In genomic region chr12:40538318-40538717, GRCm38 (mm10) we compare ENCODE assay signal across 28 mouse cellular contexts.
DNase-seq lines count a peak whose midpoint lies in the region; ATAC-seq and TF ChIP-seq lines count a peak whose summit lies in the region.
"Had no signal": no experiment of that assay in that cellular context is flagged by ENCODE, and none has a peak within 500 bp of the region (broad histone marks: within the 10 kb centered on the region; RNA-seq: fewer than 3 reads in every experiment).

No protein-coding gene starts in this region.

- TF ChIP-seq POLR2A in small intestine, adult 2 months (IDR thresholded peaks at IDR 0.05; ENCODE audit: low read depth, low read length) = no peak

- 77% methylated on average over 6 of the region's 6 CpGs for WGBS in intestine, embryonic 15.5 days
- WGBS in small intestine, adult 2 months = 28% methylated on average over 6 of the region's 6 CpGs

- H3K9me3 ChIP-seq in intestine, embryonic 15.5 days = no peaks in the 10 kb centered on the region
- H3K9me3 ChIP-seq: embryonic facial prominence, embryonic 10.5 days; embryonic facial prominence, embryonic 13.5 days; forebrain, embryonic 12.5 days; forebrain, embryonic 15.5 days; G1E; heart, embryonic 15.5 days; hindbrain, embryonic 10.5 days; hindbrain, embryonic 13.5 days had no signal

- no peak overlapping the region for H3K27ac ChIP-seq in intestine, embryonic 15.5 days
- H3K27ac ChIP-seq in small intestine, adult 2 months (ENCODE audit: insufficient read depth, low read depth, low read length) = peak overlapping the region; percentile 24; the same call in 1 of the 2 replicates
- H3K27ac ChIP-seq: embryonic facial prominence, embryonic 10.5 days; embryonic facial prominence, embryonic 13.5 days; forebrain, embryonic 12.5 days; forebrain, embryonic 15.5 days; gastrocnemius, adult 2 months; heart, embryonic 15.5 days; hindbrain, embryonic 10.5 days; hindbrain, embryonic 13.5 days had no signal

- no peak overlapping the region for H3K4me2 ChIP-seq in intestine, embryonic 15.5 days (replicated peaks)
- H3K4me2 ChIP-seq: embryonic facial prominence, embryonic 13.5 days; forebrain, embryonic 12.5 days; forebrain, embryonic 15.5 days; heart, embryonic 12.5 days; heart, embryonic 15.5 days; hindbrain, embryonic 13.5 days had no signal

- no peak overlapping the region for H3K4me3 ChIP-seq in intestine, embryonic 15.5 days (replicated peaks)
- H3K4me3 ChIP-seq in small intestine, adult 2 months (ENCODE audit: low read depth, low read length) = no peak overlapping the region
- H3K4me3 ChIP-seq: embryonic facial prominence, embryonic 10.5 days; embryonic facial prominence, embryonic 13.5 days; erythroblast, embryonic 14.5 days; forebrain, embryonic 12.5 days; forebrain, embryonic 15.5 days; gastrocnemius, adult 2 months; heart, embryonic 12.5 days; heart, embryonic 15.5 days; hindbrain, embryonic 10.5 days; hindbrain, embryonic 13.5 days had no signal

- no peaks in the 10 kb centered on the region for H3K36me3 ChIP-seq in intestine, embryonic 15.5 days
- no peaks in the 10 kb centered on the region for H3K36me3 ChIP-seq in small intestine, adult 2 months (ENCODE audit: control insufficient read depth, insufficient read depth, low read length)
- H3K36me3 ChIP-seq: embryonic facial prominence, embryonic 10.5 days; embryonic facial prominence, embryonic 13.5 days; forebrain, embryonic 12.5 days; forebrain, embryonic 15.5 days; G1E; heart, embryonic 12.5 days; heart, embryonic 15.5 days; hindbrain, embryonic 10.5 days; hindbrain, embryonic 13.5 days had no signal

- ATAC-seq in intestine, embryonic 15.5 days = peak; percentile 57; the same call in 1 of the 2 replicates
- ATAC-seq: forebrain, embryonic 15.5 days; hindbrain, embryonic 16.5 days; Patski had no signal

- H3K4me1 ChIP-seq in intestine, embryonic 15.5 days (replicated peaks) = no peaks in the 10 kb centered on the region; the same call in 1 of the 2 replicates
- peaks cover 5% of the 10 kb centered on the region; the same call in 1 of the 2 replicates for H3K4me1 ChIP-seq in small intestine, adult 2 months (ENCODE audit: control insufficient read depth, insufficient read depth, insufficient read length, low read length)
- H3K4me1 ChIP-seq: forebrain, embryonic 12.5 days; forebrain, embryonic 15.5 days; hindbrain, embryonic 10.5 days had no signal

- peak; percentile 9 for DNase-seq in adrenal gland, postnatal 25 days
- no peak for DNase-seq in adrenal gland, adult 8-10 months
- DNase-seq in ovary, postnatal 10 days (ENCODE audit: low spot score) = no peak
- no peak for DNase-seq in cerebellum, postnatal 4 days (ENCODE audit: low spot score in 2 of 2)
- DNase-seq: cerebellum, adult 2 months; cerebellum, adult 9-11 months; cerebellum, postnatal 25 days; embryo, embryonic 11 days; gastrocnemius, adult 2 months; gastrocnemius, postnatal 14 days; heart, adult 18-20 months; heart, postnatal 10 days; heart, postnatal 36 days; kidney, adult 11 months had no signal

- no peak for TF ChIP-seq CTCF in small intestine, adult 2 months (IDR thresholded peaks at IDR 0.05; ENCODE audit: extremely low read depth, insufficient read length, insufficient replicate concordance, low read depth, low read length)

- H3K9ac ChIP-seq in intestine, embryonic 15.5 days = no peak overlapping the region
- H3K9ac ChIP-seq: embryonic facial prominence, embryonic 13.5 days; forebrain, embryonic 12.5 days; forebrain, embryonic 15.5 days; heart, embryonic 12.5 days; heart, embryonic 15.5 days; hindbrain, embryonic 13.5 days had no signal

- H3K27me3 ChIP-seq in intestine, embryonic 15.5 days (replicated peaks) = no peaks in the 10 kb centered on the region
- no peaks in the 10 kb centered on the region for H3K27me3 ChIP-seq in small intestine, adult 2 months (ENCODE audit: control insufficient read depth, insufficient read depth, low read length)
- H3K27me3 ChIP-seq: embryonic facial prominence, embryonic 13.5 days; forebrain, embryonic 12.5 days; forebrain, embryonic 15.5 days; heart, embryonic 12.5 days; heart, embryonic 15.5 days; hindbrain, embryonic 13.5 days; Patski had no signal
